Mouse (Mus musculus): ENCODE data around the gene Txndc2.

Txndc2 gene

GRCm38 (mm10) chr17:65641734-65642218 is at the start of gene Txndc2:
Txndc2 (minus strand) TSS chr17:65642168.
- no peak for DNase-seq (ENCODE audit: low spot score in 2 of 2)

- no peak for DNase-seq (ENCODE audit: low spot score in 2 of 2)
These were observed 41.8 kb upstream of the Txndc2 start for GRCm38 (mm10) chr17:65683731-65684130.

GRCm38 (mm10) chr17:65683316-65683715 is 41.3 kb upstream of the Txndc2 start:
- no peak for DNase-seq (ENCODE audit: low spot score in 2 of 2)

GRCm38 (mm10) chr17:65682071-65682680 is 40.2 kb upstream of the Txndc2 start:
- no peak for DNase-seq (ENCODE audit: low spot score in 2 of 2)

- DNase-seq (ENCODE audit: low spot score in 2 of 2) = no peak
These were observed 39.5 kb upstream of the Txndc2 start for GRCm38 (mm10) chr17:65681516-65681915.

GRCm38 (mm10) chr17:65680801-65681412 is 38.9 kb upstream of the Txndc2 start:
- no peak for DNase-seq (ENCODE audit: low spot score in 2 of 2)

- DNase-seq (ENCODE audit: low spot score in 2 of 2) = no peak
These were observed 38.0 kb upstream of the Txndc2 start for GRCm38 (mm10) chr17:65679806-65680446.

GRCm38 (mm10) chr17:65677742-65678141 is 35.8 kb upstream of the Txndc2 start:
- no peak for DNase-seq (ENCODE audit: low spot score in 2 of 2)

- DNase-seq (ENCODE audit: low spot score in 2 of 2) = no peak
These were observed 34.6 kb upstream of the Txndc2 start for GRCm38 (mm10) chr17:65676536-65676935.

GRCm38 (mm10) chr17:65675985-65676384 is 34.0 kb upstream of the Txndc2 start:
- DNase-seq (ENCODE audit: low spot score in 2 of 2) = no peak

GRCm38 (mm10) chr17:65674710-65675171 is 32.8 kb upstream of the Txndc2 start:
- DNase-seq (ENCODE audit: low spot score in 2 of 2) = no peak

- DNase-seq (ENCODE audit: low spot score in 2 of 2) = no peak
These were observed 31.0 kb upstream of the Txndc2 start for GRCm38 (mm10) chr17:65672926-65673325.

GRCm38 (mm10) chr17:65669061-65669460 is 27.1 kb upstream of the Txndc2 start:
- no peak for DNase-seq (ENCODE audit: low spot score in 2 of 2)

- no peak for DNase-seq (ENCODE audit: low spot score in 2 of 2)
These were observed 25.8 kb upstream of the Txndc2 start for GRCm38 (mm10) chr17:65667792-65668191.

GRCm38 (mm10) chr17:65666388-65667161 is 24.6 kb upstream of the Txndc2 start:
- no peak for DNase-seq (ENCODE audit: low spot score in 2 of 2)

GRCm38 (mm10) chr17:65665786-65666387 is 23.9 kb upstream of the Txndc2 start:
- DNase-seq (ENCODE audit: low spot score in 2 of 2) = no peak

GRCm38 (mm10) chr17:65663329-65664078 is 21.5 kb upstream of the Txndc2 start:
- no peak for DNase-seq (ENCODE audit: low spot score in 2 of 2)

GRCm38 (mm10) chr17:65662662-65663061 is 20.7 kb upstream of the Txndc2 start:
- no peak for DNase-seq (ENCODE audit: low spot score in 2 of 2)

GRCm38 (mm10) chr17:65658416-65658815 is 16.4 kb upstream of the Txndc2 start:
- peak in 1 of 2 experiments; percentile 25 for DNase-seq (ENCODE audit: low spot score in 2 of 2)

GRCm38 (mm10) chr17:65657958-65658357 is 16.0 kb upstream of the Txndc2 start:
- no peak for DNase-seq (ENCODE audit: low spot score in 2 of 2)

- no peak for DNase-seq (ENCODE audit: low spot score in 2 of 2)
These were observed 14.8 kb upstream of the Txndc2 start for GRCm38 (mm10) chr17:65656731-65657130.

Measured in thymus, postnatal 10 days (tissue).